Mouse (Mus musculus): ENCODE measurements around the gene Acvr2b. TPM values are rescaled to one million over a fixed set of nuclear protein-coding genes. Genes with fewer than 3 reads are reported as not detected.

The Acvr2b gene
- polyA plus RNA-seq, 1 experiment from 2014 or later = 21.4 TPM

DNA sequence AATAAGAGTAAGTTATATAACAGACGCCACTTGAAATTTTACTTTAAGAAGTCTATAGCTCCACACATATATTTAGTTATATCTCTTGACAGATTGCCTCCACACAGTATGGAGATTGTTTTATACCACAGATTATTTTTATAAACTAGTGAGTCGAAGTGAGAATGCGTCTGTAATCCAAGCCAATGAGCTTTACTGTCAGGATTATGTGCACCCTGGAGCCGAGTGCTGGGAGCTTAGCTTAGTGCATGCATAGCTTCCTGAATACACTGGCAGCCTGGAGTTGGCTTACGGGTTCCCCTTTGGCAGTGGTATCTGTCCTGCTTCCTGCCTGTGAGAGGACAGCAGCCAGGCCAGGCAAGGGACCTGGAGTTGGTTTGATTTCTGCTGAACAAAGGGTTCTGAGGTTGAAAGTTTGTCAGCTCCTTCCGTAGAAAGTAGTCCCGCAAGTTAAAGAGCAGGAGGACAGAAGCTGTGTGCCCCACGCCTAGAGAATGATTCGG lies 36.6 kb downstream of the Acvr2b start:
- no peaks in the 10 kb centered on the region for H3K4me1 ChIP-seq
- H3K4me2 ChIP-seq (replicated peaks) = no peak overlapping the region
- H3K4me3 ChIP-seq (replicated peaks) = no peak overlapping the region
- H3K36me3 ChIP-seq = peaks cover 20% of the 10 kb centered on the region
- WGBS = 87% methylated on average over 9 of the region's 9 CpGs
- no peaks in the 10 kb centered on the region for H3K9me3 ChIP-seq (replicated peaks)
- H3K27ac ChIP-seq (replicated peaks) = no peak overlapping the region
- no peaks in the 10 kb centered on the region for H3K27me3 ChIP-seq
- no peak overlapping the region for H3K9ac ChIP-seq
- ATAC-seq (ENCODE audit: insufficient number of reproducible peaks, low FRiP score, low TSS enrichment, low read depth) = no peak

DNA sequence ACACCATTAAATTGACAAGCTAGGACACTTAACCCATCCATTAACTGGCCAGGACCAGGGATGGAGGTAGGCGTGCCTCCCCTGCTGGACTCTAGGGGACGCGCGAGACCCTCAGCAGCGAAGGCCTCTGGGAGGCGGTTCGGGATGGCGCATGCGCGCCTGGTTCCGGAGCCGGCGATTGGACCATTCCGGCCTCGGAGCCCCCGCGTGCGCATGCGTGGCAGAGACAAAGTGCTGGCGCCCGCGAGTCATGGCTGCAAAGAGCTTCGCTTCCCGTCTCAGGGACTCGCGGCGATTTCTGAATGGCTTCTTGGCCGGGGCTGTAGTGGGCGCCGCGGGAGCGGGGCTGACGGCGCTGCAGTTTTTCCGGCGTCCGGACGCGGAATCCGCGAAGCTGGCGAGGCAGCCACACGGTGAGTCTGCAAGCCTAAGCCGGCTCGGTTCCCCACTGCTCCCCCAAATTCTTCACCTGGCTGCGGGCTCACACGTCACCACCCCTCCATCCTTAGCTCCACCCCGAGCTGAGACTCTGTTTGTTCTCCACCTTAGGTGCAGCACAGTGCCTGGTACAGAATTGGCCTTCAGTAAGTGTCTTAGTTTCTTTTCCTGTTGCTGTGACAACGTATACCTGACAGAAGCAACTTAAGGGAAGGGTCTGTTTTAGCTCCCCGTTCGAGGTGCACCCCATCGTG lies 43.0 kb downstream of the Acvr2b start, which contains the start of gene Exog:
TSS of gene Exog (plus strand) at position 206 of the 692 bp plus-strand sequence.
- Histone ChIP-seq H3K4me3 (replicated peaks) (peak within 1 kb of the TSS; percentile 91), H3K27ac (replicated peaks) (peak within 1 kb of the TSS; percentile 87), H3K27me3 (no peaks in the 10 kb centered on the region), H3K9me3 (replicated peaks) (no peaks in the 10 kb centered on the region), H3K36me3 (peaks cover 29% of the 10 kb centered on the region), H3K4me1 (peaks cover 13% of the 10 kb centered on the region), H3K9ac (peak within 1 kb of the TSS; percentile 76), H3K4me2 (replicated peaks) (peak within 1 kb of the TSS; percentile 68)
- WGBS = under 1% methylated on average over 52 of the region's 52 CpGs
- peak; percentile 88 for ATAC-seq (ENCODE audit: insufficient number of reproducible peaks, low FRiP score, low TSS enrichment, low read depth)

DNA sequence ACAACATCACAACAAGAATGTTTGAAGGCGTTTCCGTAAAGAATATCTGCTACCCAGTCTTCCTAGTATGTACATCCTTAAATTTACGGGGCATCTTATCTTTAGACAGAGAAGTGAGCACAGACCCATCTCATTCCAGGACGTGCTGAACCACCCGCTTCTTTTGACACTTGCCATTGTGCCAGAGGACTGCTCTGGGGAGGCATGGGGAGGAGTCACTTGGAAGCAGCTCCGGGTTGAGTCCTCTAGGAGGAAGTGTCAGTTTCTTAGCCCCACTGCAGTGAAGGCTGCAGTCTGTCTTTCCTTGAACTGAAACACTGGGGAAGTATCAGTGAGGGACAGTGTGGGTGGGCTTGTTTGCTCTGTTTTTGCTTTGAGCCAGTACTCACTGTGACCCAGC lies 43.8 kb downstream of the Acvr2b start:
- no peak overlapping the region for H3K27ac ChIP-seq (replicated peaks)
- ATAC-seq (ENCODE audit: insufficient number of reproducible peaks, low FRiP score, low TSS enrichment, low read depth) = no peak
- peak overlapping the region; percentile 91 for H3K4me3 ChIP-seq (replicated peaks)
- peaks cover 36% of the 10 kb centered on the region for H3K36me3 ChIP-seq
- WGBS = 32% methylated on average over 6 of the region's 6 CpGs
- peak overlapping the region; percentile 76 for H3K9ac ChIP-seq
- no peaks in the 10 kb centered on the region for H3K9me3 ChIP-seq (replicated peaks)
- peaks cover 13% of the 10 kb centered on the region for H3K4me1 ChIP-seq
- H3K27me3 ChIP-seq = no peaks in the 10 kb centered on the region
- H3K4me2 ChIP-seq (replicated peaks) = peak overlapping the region; percentile 68

DNA sequence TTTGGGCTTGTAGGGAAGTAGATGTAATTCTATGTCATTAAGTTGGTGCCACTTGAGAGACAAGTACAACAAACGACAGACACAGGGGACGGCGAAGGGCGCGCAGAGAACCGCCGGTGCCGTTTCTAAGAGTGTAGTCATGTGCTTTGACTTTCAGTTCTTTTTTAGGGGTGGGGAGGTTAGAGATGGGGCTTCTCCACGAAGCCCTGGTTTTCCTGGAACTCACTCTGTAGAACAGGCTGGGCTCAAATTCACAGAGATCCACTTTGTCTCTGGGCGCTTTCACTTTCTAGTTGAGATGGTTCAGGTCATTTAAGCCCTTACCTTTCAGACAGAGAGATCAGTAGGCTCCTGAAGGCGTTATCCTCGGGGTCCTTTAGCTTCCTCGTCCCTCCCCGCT lies 54.0 kb downstream of the Acvr2b start:
- H3K9ac ChIP-seq = no peak overlapping the region
- no peak for ATAC-seq (ENCODE audit: insufficient number of reproducible peaks, low FRiP score, low TSS enrichment, low read depth)
- H3K4me1 ChIP-seq = no peaks in the 10 kb centered on the region
- peaks cover 49% of the 10 kb centered on the region for H3K36me3 ChIP-seq
- WGBS = 87% methylated on average over 14 of the region's 14 CpGs
- no peaks in the 10 kb centered on the region for H3K9me3 ChIP-seq (replicated peaks)
- H3K27ac ChIP-seq (replicated peaks) = no peak overlapping the region
- H3K4me2 ChIP-seq (replicated peaks) = no peak overlapping the region
- no peaks in the 10 kb centered on the region for H3K27me3 ChIP-seq
- H3K4me3 ChIP-seq (replicated peaks) = no peak overlapping the region

DNA sequence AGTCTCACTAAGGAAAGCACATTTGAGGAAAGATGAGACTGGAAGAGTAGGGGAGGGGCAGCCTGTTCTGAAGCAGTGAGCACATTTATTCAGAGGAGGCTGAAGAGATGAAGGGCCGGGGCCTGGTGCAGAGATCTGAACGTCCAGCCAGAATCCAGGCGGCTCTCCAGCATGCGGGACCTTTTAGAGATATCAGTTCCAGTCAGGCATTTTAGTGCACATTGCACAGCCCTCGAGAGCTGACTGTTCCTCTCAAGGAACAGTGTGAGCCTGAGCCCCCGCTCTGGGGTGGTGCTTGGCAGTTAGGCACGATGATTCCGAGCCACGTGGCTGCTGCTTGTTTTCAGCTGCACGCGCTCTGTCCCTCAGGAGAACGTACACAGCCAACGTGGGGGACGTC lies 55.2 kb downstream of the Acvr2b start:
- H3K4me1 ChIP-seq = no peaks in the 10 kb centered on the region
- ATAC-seq (ENCODE audit: insufficient number of reproducible peaks, low FRiP score, low TSS enrichment, low read depth) = no peak
- WGBS = 83% methylated on average over 14 of the region's 14 CpGs
- H3K9me3 ChIP-seq (replicated peaks) = no peaks in the 10 kb centered on the region
- peaks cover 43% of the 10 kb centered on the region for H3K36me3 ChIP-seq
- no peak overlapping the region for H3K27ac ChIP-seq (replicated peaks)
- no peak overlapping the region for H3K9ac ChIP-seq
- no peaks in the 10 kb centered on the region for H3K27me3 ChIP-seq
- H3K4me2 ChIP-seq (replicated peaks) = no peak overlapping the region
- H3K4me3 ChIP-seq (replicated peaks) = no peak overlapping the region

DNA sequence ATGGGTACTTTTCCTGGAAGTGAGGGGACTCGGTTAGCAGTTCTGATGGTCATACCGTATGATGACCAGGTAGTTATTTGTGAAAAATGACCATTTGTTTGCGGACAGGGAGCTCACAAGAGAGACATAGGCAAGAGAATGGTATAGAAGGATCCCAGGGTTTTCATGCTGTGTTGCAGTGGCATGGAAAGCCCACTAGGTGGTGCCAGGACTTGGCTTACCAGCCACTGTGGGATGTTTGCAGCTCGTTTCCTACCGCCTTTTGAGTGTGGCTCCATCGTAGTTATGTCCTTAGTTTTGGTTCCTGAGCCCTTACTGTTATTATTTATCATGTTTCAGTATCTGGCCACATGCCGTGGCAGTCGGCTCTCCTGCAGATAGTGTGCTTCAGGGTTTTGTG lies 58.5 kb downstream of the Acvr2b start:
- no peak for ATAC-seq (ENCODE audit: insufficient number of reproducible peaks, low FRiP score, low TSS enrichment, low read depth)
- peaks cover 58% of the 10 kb centered on the region for H3K36me3 ChIP-seq
- H3K9ac ChIP-seq = no peak overlapping the region
- no peaks in the 10 kb centered on the region for H3K4me1 ChIP-seq
- H3K9me3 ChIP-seq (replicated peaks) = no peaks in the 10 kb centered on the region
- H3K4me2 ChIP-seq (replicated peaks) = no peak overlapping the region
- H3K4me3 ChIP-seq (replicated peaks) = no peak overlapping the region
- 45% methylated on average over 8 of the region's 8 CpGs for WGBS
- H3K27me3 ChIP-seq = no peaks in the 10 kb centered on the region
- no peak overlapping the region for H3K27ac ChIP-seq (replicated peaks)

DNA sequence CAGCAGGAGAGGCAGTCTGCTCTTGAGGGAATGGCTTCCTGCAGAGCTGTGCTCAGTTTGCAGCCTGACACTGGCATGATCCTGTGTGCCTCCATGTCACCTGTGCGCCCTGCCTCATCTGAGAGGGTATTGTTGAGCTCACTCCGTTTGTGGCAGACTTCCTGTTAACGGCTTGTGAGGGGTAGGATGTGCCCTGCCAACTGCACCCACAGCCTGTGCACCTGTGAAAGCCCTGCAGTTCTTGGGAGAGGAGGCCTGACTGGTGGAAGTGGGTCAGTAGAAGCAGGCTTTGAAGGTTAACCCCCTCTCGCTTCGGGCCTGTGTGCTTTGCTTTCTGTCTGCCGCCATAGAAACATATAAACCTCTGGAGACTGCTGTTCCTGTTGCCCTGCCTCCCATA lies 63.1 kb downstream of the Acvr2b start:
- Histone ChIP-seq H3K27ac (replicated peaks) (no peak overlapping the region), H3K9me3 (replicated peaks) (no peaks in the 10 kb centered on the region), H3K4me3 (replicated peaks) (no peak overlapping the region), H3K4me2 (replicated peaks) (no peak overlapping the region), H3K27me3 (no peaks in the 10 kb centered on the region), H3K36me3 (peaks cover 50% of the 10 kb centered on the region), H3K9ac (no peak overlapping the region), H3K4me1 (no peaks in the 10 kb centered on the region)
- 90% methylated on average over 6 of the region's 6 CpGs for WGBS
- no peak for ATAC-seq (ENCODE audit: insufficient number of reproducible peaks, low FRiP score, low TSS enrichment, low read depth)

DNA sequence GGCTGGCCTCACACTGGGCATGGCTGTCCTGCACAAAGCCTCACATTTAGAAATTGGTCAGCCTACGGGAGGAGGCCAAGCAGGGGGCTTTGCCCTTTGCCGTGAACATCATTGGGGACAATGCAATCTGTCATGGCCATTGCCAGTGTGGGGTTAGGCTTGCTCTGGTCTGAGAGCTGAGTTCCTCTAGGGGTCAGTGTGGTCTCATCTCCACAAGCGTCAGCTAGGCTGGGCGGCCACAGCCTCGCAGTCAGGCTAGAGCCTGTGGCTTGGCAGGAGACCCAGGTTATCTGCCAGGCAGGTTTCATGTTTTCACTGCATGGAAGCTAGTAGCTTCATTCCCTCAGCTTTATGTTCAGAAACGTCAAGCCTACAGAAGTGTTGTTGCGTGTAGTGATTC lies 63.7 kb downstream of the Acvr2b start:
- Histone ChIP-seq H3K9ac (no peak overlapping the region), H3K9me3 (replicated peaks) (no peaks in the 10 kb centered on the region), H3K4me2 (replicated peaks) (no peak overlapping the region), H3K4me1 (no peaks in the 10 kb centered on the region), H3K27me3 (no peaks in the 10 kb centered on the region), H3K27ac (replicated peaks) (no peak overlapping the region), H3K4me3 (replicated peaks) (no peak overlapping the region), H3K36me3 (peaks cover 50% of the 10 kb centered on the region)
- 72% methylated on average over 7 of the region's 7 CpGs for WGBS
- 0 out of 2 replicates have a peak, but pooled peaks have one; percentile 44 for ATAC-seq (ENCODE audit: insufficient number of reproducible peaks, low FRiP score, low TSS enrichment, low read depth)

DNA sequence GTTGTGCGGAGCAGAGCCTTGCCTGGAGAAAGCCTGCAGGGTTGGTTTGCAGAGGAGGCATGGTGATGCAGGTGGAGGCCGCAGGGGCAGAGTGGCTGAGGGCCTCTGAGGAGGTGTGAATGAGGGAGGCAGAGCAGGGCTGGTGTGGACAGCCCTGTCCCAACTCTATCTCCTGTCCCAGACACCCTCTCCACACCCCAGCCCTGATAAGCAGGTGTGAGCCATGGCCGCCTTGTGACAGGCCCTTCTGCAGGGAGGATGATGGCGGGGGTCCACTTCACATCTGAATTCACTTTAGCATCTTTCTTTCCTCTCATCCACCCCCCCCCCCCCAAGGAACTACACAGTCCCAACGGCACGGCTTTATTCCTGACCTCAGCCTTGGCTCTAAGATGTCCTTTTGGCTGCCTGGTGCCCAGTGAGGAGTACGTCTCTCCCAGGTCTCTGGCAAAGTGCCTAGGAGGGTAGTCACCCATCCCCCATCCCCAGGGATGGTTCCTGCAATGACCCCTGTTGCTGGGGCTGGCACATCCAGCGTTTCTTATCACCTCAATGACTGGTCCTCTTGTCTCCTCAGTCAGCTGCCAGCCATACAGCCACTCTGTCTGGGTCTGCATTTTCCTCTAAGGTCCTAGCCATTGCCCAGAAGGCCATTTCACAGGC lies 67.9 kb downstream of the Acvr2b start:
- Histone ChIP-seq H3K27me3 (no peaks in the 10 kb centered on the region), H3K9ac (no peak overlapping the region), H3K9me3 (replicated peaks) (no peaks in the 10 kb centered on the region), H3K27ac (replicated peaks) (no peak overlapping the region), H3K4me2 (replicated peaks) (no peak overlapping the region), H3K36me3 (peaks cover 17% of the 10 kb centered on the region), H3K4me1 (no peaks in the 10 kb centered on the region), H3K4me3 (replicated peaks) (no peak overlapping the region)
- no peak for ATAC-seq (ENCODE audit: insufficient number of reproducible peaks, low FRiP score, low TSS enrichment, low read depth)
- 73% methylated on average over 8 of the region's 8 CpGs for whole genome bisulfite sequencing

DNA sequence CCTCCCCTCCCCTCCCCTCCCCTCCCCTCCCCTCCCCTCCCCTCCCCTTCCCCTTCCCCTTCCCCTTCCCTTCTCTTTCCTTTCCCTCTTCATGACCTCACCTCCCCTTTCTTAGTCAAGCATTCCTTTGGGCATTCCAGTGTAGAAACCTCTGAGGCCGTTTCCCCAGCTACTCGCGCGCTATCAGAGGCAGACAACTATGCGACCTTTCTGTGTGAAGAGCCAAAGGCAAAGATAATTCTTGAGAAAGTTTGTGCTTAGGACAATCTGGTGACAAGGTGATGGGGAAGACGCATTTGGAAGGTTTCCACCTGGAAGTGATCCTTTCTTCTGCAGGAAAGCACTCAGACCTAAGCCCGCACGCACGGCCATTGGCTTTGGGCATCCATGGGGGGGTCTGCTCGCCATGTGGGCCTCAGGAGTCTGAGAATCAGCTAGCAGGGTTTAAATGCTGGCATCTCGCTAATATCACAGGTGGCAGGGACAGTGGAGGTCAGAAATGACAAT lies 70.5 kb downstream of the Acvr2b start:
- Histone ChIP-seq H3K27me3 (no peaks in the 10 kb centered on the region), H3K9me3 (replicated peaks) (no peaks in the 10 kb centered on the region), H3K27ac (replicated peaks) (no peak overlapping the region), H3K4me1 (no peaks in the 10 kb centered on the region), H3K4me2 (replicated peaks) (no peak overlapping the region), H3K9ac (no peak overlapping the region), H3K36me3 (peaks cover 7% of the 10 kb centered on the region), H3K4me3 (replicated peaks) (no peak overlapping the region)
- 81% methylated on average over 11 of the region's 11 CpGs for WGBS
- no peak for ATAC-seq (ENCODE audit: insufficient number of reproducible peaks, low FRiP score, low TSS enrichment, low read depth)

DNA sequence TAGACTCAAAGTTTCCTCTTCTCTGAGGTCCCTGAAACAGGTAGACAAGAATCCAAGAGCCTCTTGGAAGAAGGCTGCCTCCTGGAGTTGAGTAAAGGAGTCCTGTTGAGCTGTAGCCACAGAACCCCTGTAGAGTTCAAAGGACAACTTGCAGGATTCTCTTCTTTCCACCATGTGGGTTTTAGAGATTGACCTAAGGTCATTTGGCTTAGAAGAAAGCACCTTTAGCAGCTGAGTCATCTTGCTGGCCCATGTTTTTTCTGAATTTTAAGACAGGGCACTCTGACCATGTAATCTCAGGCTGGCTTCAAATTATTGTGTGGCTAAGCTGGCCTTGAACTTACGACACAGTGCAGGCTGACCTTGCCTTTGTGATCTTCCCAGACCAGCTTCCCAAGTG lies 71.1 kb downstream of the Acvr2b start:
- H3K4me3 ChIP-seq (replicated peaks) = no peak overlapping the region
- ATAC-seq (ENCODE audit: insufficient number of reproducible peaks, low FRiP score, low TSS enrichment, low read depth) = no peak

More for the DNA sequence above, 71.1 kb downstream of the Acvr2b start:
- Histone ChIP-seq H3K9me3 (replicated peaks) (no peaks in the 10 kb centered on the region), H3K9ac (no peak overlapping the region), H3K4me2 (replicated peaks) (no peak overlapping the region), H3K27me3 (no peaks in the 10 kb centered on the region), H3K27ac (replicated peaks) (no peak overlapping the region), H3K36me3 (peaks cover 1% of the 10 kb centered on the region; the same call in 1 of the 2 replicates), H3K4me1 (no peaks in the 10 kb centered on the region)
- 89% methylated on average over 1 of the region's 1 CpGs for WGBS

Data from embryonic facial prominence, embryonic 15.5 days (tissue).